Mouse (Mus musculus): ENCODE data around the gene Pclo. TPM values are rescaled to one million over a fixed set of nuclear protein-coding genes. Genes with fewer than 3 reads are reported as not detected.
"Not testable (repeated sequence)": the region's sequence is repeated elsewhere in the genome, so short reads cannot be mapped to it uniquely, and the experiment has no call there.

Pclo gene
- polyA plus RNA-seq (2016; fragmentation: Nextera tagmentation; extraction: Ambion mirVana) = 4.2 and 4.6 TPM in 2 replicates

DNA sequence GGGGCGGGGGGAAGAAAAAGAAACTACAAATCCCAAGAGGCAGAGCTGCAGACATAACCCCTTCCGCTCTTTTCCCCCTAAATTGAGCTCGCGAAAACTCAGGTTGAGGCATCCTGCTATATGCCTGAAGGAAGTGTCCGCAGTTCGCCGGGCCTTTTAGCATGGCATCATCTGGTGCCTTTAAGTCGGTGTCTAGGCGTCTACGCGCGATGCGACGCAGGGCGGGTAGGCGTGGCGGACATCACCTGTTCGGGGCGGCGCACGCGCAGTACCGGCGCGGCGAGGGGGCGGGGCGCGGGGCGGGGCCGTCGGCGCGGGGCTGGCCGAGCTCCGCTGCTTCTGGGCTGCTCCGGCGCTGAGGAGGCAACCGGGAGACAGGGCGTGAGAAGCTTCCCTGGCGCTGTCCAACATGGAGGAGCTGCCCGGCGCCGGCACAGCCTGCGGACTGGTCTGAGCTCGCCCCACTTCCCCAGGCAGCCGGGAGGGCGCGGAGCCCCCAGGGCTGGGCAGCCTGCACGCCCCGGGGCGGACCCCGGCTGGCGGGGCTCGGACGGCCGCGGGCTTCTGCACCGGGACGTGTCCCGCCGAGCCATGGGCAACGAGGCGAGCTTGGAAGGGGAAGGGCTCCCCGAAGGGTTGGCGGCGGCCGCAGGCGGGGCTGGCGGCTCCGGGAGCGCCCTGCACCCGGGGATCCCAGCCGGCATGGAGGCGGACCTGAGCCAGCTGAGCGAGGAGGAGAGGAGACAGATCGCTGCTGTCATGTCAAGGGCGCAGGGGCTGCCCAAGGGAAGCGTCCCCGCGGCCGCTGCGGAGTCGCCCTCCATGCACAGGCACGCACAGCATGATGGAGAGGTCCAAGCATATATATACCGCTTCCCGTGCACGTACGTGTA lies at the start of gene Pclo:
Gene Pclo (plus strand): TSS at position 288 of the 893 bp plus-strand sequence.
- under 1% methylated on average over 60 of the region's 89 CpGs for WGBS
- Histone ChIP-seq H3K4me3 (peak within 1 kb of the TSS; percentile 86), H3K36me3 (no peaks in the 10 kb centered on the region), H3K27me3 (0 out of 2 replicates have a peak, but pooled peaks cover 3% of the 10 kb centered on the region), H3K4me1 (peaks cover 4% of the 10 kb centered on the region; the same call in 1 of the 2 replicates), H3K9ac (peak within 1 kb of the TSS; percentile 89), H3K4me2 (replicated peaks) (peak within 1 kb of the TSS; percentile 55), H3K27ac (peak within 1 kb of the TSS; percentile 98), H3K9me3 (replicated peaks) (no peaks in the 10 kb centered on the region)
- peak; percentile 99 for ATAC-seq (ENCODE audit: low FRiP score)

DNA sequence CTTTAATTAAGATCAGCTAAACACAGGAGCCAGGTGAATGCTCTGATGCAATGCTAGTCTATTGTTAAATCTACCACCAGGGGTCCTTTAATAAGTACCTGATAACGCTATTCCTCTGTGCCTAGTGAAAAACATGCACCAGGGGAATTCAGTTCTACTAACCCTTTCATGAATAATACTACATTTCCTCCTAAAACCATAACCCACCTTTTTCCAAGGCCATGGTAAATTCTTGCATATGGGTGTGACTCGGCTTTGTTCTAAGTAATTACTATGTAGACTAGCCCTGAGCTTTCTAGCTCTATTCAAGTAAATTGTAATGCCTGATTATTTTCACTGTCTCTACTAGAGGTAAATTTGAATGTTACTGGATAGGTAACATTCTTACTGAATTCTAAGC lies 20.3 kb upstream of the Pclo start:
- not testable (repeated sequence) for H3K4me2 ChIP-seq (replicated peaks); H3K27me3 ChIP-seq; H3K9me3 ChIP-seq (replicated peaks); H3K36me3 ChIP-seq; H3K9ac ChIP-seq; H3K4me3 ChIP-seq; H3K27ac ChIP-seq; H3K4me1 ChIP-seq; ATAC-seq (ENCODE audit: low FRiP score)
- WGBS = 67% methylated on average over 2 of the region's 2 CpGs

DNA sequence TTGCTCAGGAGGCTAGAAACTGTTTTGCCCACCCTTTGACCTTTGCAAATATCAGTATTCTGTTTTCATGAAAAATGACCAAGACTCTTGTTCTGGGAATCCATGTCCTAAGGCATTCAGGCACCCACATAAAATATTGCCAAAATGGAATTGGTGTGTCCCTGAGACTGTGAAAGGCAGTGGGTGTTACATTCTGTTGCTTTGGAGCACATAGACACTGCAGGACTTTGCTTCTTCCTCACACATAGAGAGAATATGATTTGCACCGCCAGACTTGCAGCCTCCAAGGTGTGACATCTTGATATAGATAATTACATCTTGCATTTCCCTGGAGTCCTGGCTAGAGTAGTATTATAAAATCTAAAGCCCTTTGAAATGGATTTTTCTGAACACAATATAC lies 6.2 kb upstream of the Pclo start:
- WGBS = 85% methylated on average over 1 of the region's 1 CpGs
- Histone ChIP-seq H3K4me2 (replicated peaks) (no peak overlapping the region), H3K27me3 (0 out of 2 replicates have a peak, but pooled peaks cover 3% of the 10 kb centered on the region), H3K9ac (no peak overlapping the region), H3K36me3 (no peaks in the 10 kb centered on the region), H3K9me3 (replicated peaks) (no peaks in the 10 kb centered on the region), H3K27ac (no peak overlapping the region), H3K4me1 (no peaks in the 10 kb centered on the region), H3K4me3 (no peak overlapping the region)
- ATAC-seq (ENCODE audit: low FRiP score) = no peak

DNA sequence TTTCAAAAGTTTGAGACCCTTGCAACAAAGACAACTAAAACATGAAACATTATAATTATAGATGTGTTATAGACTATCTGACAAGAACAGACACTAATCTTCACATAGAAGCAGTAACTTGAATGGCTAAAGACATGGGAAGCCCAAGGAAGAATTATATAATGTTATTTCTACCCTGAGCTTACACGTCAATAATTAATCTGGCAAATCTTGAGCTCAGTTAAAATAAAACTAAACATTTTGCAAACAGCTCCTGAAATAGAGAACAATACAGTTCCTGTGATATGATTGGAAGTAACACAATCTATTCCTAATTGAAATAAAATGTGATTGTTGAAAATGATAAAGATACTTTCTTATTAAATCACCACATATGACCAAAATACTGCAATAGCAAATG lies 5.1 kb upstream of the Pclo start:
- Histone ChIP-seq H3K4me2 (replicated peaks) (no peak overlapping the region), H3K9ac (no peak overlapping the region), H3K4me3 (no peak overlapping the region), H3K4me1 (no peaks in the 10 kb centered on the region), H3K36me3 (no peaks in the 10 kb centered on the region), H3K27me3 (0 out of 2 replicates have a peak, but pooled peaks cover 3% of the 10 kb centered on the region), H3K9me3 (replicated peaks) (no peaks in the 10 kb centered on the region), H3K27ac (no peak overlapping the region)
- WGBS = 94% methylated on average over 1 of the region's 1 CpGs
- no peak for ATAC-seq (ENCODE audit: low FRiP score)

DNA sequence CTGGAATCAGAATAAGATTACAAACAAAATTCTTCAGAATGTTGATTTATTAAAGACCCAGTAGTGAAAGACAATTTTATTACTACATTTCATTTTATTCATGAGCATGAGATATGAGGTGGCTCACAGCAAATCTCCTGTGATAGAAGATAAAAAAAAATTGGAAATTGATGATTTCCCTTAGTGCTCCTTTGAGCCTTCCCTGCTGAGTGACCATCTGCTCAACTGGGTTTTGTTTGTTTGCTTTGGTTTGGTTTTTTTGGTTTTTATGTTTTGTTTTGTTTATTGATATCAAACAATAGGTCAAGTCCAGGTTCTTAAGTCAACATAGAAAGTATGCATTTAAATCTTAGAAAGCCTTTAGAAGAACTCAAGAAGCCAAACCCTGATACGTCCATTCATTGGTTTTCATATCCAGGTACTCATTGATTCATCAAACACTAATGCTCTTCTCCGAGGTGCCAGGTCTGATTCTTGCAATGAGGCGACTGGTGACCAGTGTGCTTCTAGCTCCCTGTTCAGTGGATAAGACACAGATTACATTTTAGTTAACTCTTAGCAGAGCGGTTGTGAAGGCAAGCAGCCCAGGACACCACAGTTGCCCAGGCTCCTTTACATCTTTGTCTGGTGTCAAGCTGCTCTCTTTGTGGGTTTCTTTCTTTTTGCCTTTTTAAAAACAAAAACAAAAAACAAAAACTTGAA lies 3.6 kb downstream of the Pclo start:
- Histone ChIP-seq H3K4me1 (peaks cover 4% of the 10 kb centered on the region; the same call in 1 of the 2 replicates), H3K27me3 (no peaks in the 10 kb centered on the region), H3K9ac (no peak overlapping the region), H3K27ac (no peak overlapping the region), H3K9me3 (replicated peaks) (no peaks in the 10 kb centered on the region), H3K4me3 (no peak overlapping the region), H3K36me3 (peaks cover 11% of the 10 kb centered on the region), H3K4me2 (replicated peaks) (no peak overlapping the region)
- ATAC-seq (ENCODE audit: low FRiP score) = no peak
- 74% methylated on average over 4 of the region's 4 CpGs for whole genome bisulfite sequencing

DNA sequence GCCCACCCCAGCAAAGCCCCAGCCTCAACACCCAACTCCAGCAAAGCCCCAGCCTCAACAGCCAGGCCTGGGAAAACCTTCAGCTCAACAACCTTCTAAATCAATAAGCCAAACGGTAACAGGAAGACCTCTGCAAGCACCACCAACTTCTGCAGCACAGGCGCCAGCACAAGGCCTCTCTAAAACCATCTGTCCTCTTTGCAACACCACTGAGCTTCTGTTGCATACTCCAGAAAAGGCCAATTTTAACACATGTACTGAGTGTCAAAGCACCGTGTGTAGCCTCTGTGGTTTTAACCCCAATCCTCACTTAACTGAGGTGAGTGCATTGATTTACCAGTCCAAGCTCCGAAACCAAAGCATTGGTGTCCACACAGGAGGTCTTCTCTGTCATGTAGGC lies 7.3 kb downstream of the Pclo start:
- Histone ChIP-seq H3K27me3 (no peaks in the 10 kb centered on the region), H3K9ac (no peak overlapping the region), H3K4me2 (replicated peaks) (no peak overlapping the region), H3K36me3 (peaks cover 11% of the 10 kb centered on the region), H3K9me3 (replicated peaks) (no peaks in the 10 kb centered on the region), H3K4me1 (no peaks in the 10 kb centered on the region), H3K27ac (no peak overlapping the region), H3K4me3 (no peak overlapping the region)
- ATAC-seq (ENCODE audit: low FRiP score) = no peak
- WGBS = 86% methylated on average over 4 of the region's 4 CpGs

DNA sequence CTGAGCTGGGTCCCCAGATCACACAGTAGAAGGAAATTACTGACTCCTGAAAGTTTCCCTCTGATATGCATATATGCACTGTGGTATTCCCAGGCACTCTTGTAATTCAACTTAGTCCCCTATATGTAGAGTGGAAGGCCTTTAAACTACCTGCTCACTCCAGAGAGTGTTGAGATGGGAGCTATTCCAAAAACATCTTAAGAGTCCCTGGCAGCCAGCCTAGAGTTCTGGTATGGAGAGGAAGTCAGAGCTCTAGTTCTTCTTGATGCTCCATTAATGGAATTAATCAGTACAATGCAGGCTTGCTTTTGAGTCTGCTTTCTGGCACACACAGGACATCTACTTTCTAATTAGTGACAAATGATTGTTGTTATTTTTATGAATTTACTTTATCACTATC lies 11.3 kb downstream of the Pclo start:
- Histone ChIP-seq H3K27ac (no peak overlapping the region), H3K4me3 (no peak overlapping the region), H3K9ac (no peak overlapping the region), H3K9me3 (replicated peaks) (no peaks in the 10 kb centered on the region), H3K36me3 (peaks cover 11% of the 10 kb centered on the region), H3K4me1 (no peaks in the 10 kb centered on the region), H3K27me3 (no peaks in the 10 kb centered on the region), H3K4me2 (replicated peaks) (no peak overlapping the region)
- no peak for ATAC-seq (ENCODE audit: low FRiP score)

DNA sequence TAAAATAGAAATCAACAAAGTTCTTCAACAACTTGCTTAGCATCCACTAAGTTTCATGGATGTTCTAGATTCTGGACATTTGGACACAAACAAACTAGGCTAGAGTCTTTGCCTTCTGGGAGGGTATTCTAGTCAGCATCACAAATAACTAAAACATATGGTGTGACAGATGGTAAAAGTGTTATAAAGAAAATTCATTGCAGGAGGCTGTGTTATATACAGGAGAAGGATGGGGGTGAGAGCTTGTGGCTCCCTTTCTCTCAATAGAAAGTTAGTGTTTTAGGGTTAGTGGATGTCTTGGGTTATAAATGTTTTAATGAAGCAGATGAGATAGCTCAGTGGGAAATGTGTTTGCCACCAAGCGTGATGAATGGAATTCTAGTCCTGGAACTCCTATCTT lies 13.1 kb downstream of the Pclo start:
- H3K27me3 ChIP-seq = no peaks in the 10 kb centered on the region
- H3K36me3 ChIP-seq = no peaks in the 10 kb centered on the region
- ATAC-seq (ENCODE audit: low FRiP score) = no peak; the same call in 1 of the 2 replicates
- H3K9me3 ChIP-seq (replicated peaks) = no peaks in the 10 kb centered on the region
- H3K4me2 ChIP-seq (replicated peaks) = no peak overlapping the region
- H3K4me1 ChIP-seq = no peaks in the 10 kb centered on the region
- no peak overlapping the region for H3K4me3 ChIP-seq
- no peak overlapping the region for H3K27ac ChIP-seq
- WGBS = 32% methylated on average over 1 of the region's 1 CpGs
- no peak overlapping the region for H3K9ac ChIP-seq

DNA sequence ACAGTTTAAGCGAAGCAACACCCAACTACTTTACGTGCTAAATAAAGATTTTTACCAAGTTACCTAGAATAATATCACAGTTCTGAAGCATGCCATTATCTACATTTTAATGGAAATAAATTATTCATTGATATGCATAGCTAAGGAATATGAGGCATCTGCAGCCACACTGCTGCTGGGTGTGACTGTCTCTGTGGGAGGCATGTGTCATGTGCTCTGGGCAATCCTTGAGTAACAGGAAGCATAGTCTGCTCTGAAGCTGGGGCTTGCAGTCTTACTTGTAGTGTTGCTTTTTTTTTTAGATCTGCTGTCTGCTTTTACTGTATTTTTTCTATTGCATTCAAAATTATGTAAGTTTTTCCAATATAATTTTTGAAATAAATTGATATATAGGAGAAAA lies 17.2 kb downstream of the Pclo start:
- Histone ChIP-seq H3K9me3 (replicated peaks) (no peaks in the 10 kb centered on the region), H3K27me3 (no peaks in the 10 kb centered on the region), H3K4me1 (no peaks in the 10 kb centered on the region), H3K9ac (no peak overlapping the region), H3K4me3 (no peak overlapping the region), H3K36me3 (no peaks in the 10 kb centered on the region), H3K27ac (no peak overlapping the region), H3K4me2 (replicated peaks) (no peak overlapping the region)
- ATAC-seq (ENCODE audit: low FRiP score) = no peak
- WGBS = 94% methylated on average over 2 of the region's 2 CpGs

DNA sequence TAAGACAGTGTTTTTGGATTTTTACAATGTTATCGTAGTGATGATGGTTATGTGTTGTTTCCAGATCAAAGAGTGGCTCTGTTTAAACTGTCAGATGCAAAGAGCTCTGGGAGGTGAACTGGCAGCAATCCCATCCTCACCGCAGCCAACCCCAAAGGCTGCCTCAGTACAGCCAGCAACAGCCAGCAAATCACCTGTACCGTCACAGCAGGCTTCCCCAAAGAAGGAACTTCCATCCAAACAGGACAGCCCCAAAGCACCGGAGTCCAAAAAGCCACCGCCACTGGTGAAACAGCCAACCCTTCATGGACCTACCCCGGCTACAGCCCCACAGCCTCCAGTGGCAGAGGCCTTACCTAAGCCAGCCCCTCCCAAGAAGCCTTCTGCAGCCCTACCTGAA lies 24.6 kb downstream of the Pclo start:
- H3K9ac ChIP-seq = no peak overlapping the region
- no peak for ATAC-seq (ENCODE audit: low FRiP score)
- 84% methylated on average over 6 of the region's 6 CpGs for WGBS
- H3K4me3 ChIP-seq = no peak overlapping the region
- peaks cover 12% of the 10 kb centered on the region for H3K36me3 ChIP-seq
- H3K4me2 ChIP-seq (replicated peaks) = no peak overlapping the region
- H3K9me3 ChIP-seq (replicated peaks) = no peaks in the 10 kb centered on the region
- H3K27ac ChIP-seq = no peak overlapping the region
- H3K4me1 ChIP-seq = no peaks in the 10 kb centered on the region
- H3K27me3 ChIP-seq = no peaks in the 10 kb centered on the region

DNA sequence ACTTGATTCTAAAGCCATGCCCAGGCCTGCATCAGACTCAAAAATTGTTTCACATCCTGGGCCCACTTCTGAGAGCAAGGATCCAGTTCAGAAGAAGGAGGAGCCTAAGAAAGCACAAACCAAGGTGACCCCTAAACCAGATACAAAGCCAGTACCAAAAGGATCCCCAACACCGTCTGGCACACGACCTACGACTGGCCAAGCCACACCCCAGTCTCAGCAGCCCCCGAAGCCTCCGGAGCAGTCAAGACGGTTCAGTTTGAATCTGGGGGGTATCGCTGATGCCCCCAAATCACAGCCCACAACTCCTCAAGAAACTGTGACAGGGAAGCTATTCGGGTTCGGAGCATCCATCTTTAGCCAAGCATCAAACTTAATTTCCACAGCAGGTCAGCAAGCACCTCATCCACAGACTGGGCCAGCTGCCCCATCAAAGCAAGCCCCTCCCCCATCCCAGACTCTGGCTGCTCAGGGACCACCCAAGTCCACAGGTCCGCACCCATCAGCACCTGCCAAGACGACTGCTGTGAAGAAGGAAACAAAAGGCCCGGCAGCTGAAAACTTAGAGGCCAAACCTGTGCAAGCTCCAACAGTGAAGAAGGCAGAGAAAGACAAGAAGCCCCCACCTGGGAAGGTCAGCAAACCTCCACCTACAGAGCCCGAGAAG lies 25.4 kb downstream of the Pclo start:
- Histone ChIP-seq H3K4me3 (no peak overlapping the region), H3K4me2 (replicated peaks) (no peak overlapping the region), H3K4me1 (no peaks in the 10 kb centered on the region), H3K9me3 (replicated peaks) (no peaks in the 10 kb centered on the region), H3K27ac (no peak overlapping the region), H3K27me3 (no peaks in the 10 kb centered on the region), H3K36me3 (peaks cover 12% of the 10 kb centered on the region), H3K9ac (no peak overlapping the region)
- peak; percentile 61; the same call in 1 of the 2 replicates for ATAC-seq (ENCODE audit: low FRiP score)
- WGBS = 78% methylated on average over 13 of the region's 13 CpGs

DNA sequence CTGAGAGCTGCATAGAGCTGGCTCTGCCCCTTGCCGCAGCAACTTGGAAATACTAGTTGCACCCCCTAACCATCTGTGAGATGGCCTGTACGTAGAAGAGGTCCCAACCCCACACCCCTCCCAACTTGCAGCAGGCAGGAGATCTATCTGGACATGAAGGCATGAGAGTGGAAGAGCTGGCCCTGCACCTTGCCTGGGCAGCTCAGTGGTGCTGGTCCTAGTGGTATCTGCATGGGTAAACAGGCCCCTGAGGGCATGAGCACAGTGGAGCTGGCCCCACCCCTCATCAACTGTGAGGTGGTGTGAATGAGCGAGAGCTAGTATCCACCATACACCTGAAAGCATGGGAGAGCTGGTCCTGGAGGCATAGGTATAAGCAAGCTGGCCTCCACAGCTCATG lies 60.9 kb downstream of the Pclo start:
- peak; percentile 38; the same call in 1 of the 2 replicates for ATAC-seq (ENCODE audit: low FRiP score)
- H3K27me3 ChIP-seq = no peaks in the 10 kb centered on the region

More for the DNA sequence above, 60.9 kb downstream of the Pclo start:
- H3K27ac ChIP-seq = no peak overlapping the region
- no peaks in the 10 kb centered on the region for H3K9me3 ChIP-seq (replicated peaks)
- H3K4me1 ChIP-seq = no peaks in the 10 kb centered on the region
- H3K9ac ChIP-seq = no peak overlapping the region
- no peaks in the 10 kb centered on the region for H3K36me3 ChIP-seq
- 89% methylated on average over 3 of the region's 3 CpGs for WGBS
- H3K4me3 ChIP-seq = no peak overlapping the region
- H3K4me2 ChIP-seq (replicated peaks) = no peak overlapping the region

All from hindbrain, embryonic 12.5 days (tissue).